Mouse (Mus musculus) embryo, embryonic 11.5 days (tissue): ENCODE measurements around the gene Arhgef26.

Source experiments
- DNase-seq: peaks from one replicate; pipeline ENCODE4 v3.0.0-alpha.2; 2012; ENCODE audit warnings: low read depth, low spot score

Gene Arhgef26

DNA sequence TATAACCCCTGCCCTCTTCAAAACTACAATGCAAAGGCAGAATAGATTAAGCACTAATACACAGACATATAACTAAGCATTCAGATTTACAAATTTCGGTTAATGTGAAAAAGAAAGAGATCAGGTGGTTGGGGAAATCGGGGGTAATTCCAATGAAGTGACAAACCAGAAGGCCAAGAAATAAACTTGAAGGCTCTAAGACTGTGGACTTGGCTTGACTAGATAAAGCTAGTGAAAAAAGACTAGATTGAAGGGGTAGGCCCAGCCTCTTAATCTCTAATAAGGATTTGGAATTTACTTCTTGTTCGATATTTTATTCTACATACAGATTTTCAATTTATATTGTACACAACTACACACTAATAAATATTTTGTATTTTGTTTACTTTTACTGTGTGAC, at the start of gene Arhgef26:
Gene Arhgef26 (plus strand): TSS at position 301 of the 400 bp plus-strand sequence.
- no peak for DNase-seq

GRCm38 (mm10) chr3:62310493-62310892, 27.7 kb upstream of the Arhgef26 start:
- no peak for DNase-seq

GRCm38 (mm10) chr3:62311224-62311623, 26.9 kb upstream of the Arhgef26 start:
- DNase-seq = no peak

- no peak for DNase-seq
Measured at GRCm38 (mm10) chr3:62324708-62325107, 13.4 kb upstream of the Arhgef26 start.

GRCm38 (mm10) chr3:62327903-62328302, 10.2 kb upstream of the Arhgef26 start:
- DNase-seq = no peak

DNA sequence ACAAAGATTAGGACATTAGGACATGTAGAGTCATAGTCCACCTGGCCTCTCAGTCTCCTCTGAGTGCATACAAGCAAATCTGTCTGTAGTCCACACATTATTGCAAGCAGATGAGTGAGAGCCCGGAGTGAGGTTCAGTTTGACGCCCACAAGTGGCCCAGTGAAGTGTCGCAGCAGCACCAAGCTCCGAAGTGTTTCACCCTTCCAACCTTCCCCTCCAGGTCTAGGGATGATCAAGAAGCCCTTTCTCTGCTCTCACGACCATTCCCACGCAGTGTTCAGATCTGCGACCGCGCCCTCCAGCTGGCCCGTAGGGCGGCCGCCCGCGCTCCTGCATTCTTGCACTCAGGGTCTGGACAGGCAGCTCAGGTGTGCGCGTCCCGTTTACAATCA, 313 bp downstream of the Arhgef26 start:
- DNase-seq = no peak

- peak; percentile 42 for DNase-seq
Measured at GRCm38 (mm10) chr3:62338854-62339515, 841 bp downstream of the Arhgef26 start.

DNA sequence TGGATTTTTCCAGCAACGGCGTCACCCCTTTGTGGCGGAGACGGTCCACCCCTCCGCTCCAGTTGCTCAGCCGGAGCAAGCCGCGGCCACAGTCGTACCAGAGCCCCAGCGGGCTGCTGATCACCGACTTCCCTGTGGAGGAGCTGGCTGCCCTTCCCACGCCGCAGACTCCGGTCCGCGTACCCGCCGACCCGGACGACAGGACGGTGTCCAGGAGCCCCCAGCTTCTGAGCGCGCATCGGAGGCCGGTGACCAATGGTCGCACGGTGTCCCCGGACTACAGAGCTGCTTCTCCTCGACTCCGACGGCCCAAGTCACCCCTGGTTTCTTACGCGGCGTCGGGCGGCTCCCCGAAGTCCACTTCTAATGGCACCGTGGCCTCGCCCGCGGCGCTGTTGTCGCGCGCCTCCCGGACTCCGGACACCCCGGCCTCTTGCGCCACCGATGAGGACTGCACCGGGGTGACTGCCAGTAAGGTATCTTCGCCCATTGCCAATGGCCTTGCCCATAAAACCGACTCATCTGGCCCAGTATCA, 1.4 kb downstream of the Arhgef26 start:
- DNase-seq = peak; percentile 2

- no peak for DNase-seq
Measured at GRCm38 (mm10) chr3:62340154-62340760, 2.1 kb downstream of the Arhgef26 start.

DNA sequence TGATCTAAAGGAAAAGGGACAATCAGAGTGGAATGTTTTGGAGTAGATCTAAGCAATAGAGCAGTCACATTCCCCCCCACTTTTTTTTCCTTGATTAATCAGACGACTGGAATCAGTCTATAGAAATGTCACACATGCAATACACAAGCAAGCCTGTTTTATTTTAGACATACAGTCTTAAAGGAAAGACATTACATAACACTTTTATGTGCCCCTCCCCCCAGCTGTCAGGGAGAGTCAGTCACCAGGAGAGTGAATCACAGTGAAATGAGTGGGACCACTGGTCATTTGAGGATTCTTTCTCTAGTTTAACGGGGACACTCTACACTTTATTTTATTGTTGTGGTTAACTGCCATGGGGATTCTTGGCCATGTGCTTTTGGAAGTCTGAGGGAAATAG, 2.7 kb downstream of the Arhgef26 start:
- no peak for DNase-seq

GRCm38 (mm10) chr3:62341496-62342205, 3.5 kb downstream of the Arhgef26 start:
- DNase-seq = no peak

DNA sequence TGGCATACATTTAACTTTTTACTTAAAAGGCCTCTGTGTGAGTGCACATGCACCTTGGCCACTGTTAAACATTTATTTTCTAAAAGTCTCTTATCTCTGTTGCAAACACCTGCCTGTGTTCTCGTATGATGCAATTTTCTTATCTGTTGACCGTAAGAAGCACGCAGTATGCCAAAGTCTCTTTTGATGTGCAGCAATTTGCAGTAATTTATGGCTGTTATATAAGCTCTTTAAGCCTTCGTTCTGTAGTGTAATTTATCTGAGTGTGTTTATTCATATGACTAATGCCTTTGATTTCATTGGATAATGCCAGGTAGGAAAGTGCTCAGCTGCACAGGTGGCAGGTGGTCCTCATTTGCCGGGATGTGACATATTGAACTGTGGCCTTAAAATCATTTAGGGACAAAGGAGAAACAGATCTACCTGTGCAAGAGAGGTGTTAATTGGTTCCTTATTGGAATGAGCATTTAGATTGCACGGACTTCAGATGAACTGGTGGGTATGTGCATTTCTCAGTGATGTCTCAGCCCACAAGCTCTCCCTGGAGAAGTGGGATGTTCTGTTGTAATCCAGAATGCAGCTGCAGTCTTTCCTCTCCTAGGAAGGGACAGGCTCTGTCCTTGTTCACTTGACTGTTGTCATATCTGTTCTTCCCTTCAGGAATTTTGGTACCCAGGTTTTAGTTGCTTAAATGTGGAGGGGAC, 10.5 kb downstream of the Arhgef26 start:
- no peak for DNase-seq

DNA sequence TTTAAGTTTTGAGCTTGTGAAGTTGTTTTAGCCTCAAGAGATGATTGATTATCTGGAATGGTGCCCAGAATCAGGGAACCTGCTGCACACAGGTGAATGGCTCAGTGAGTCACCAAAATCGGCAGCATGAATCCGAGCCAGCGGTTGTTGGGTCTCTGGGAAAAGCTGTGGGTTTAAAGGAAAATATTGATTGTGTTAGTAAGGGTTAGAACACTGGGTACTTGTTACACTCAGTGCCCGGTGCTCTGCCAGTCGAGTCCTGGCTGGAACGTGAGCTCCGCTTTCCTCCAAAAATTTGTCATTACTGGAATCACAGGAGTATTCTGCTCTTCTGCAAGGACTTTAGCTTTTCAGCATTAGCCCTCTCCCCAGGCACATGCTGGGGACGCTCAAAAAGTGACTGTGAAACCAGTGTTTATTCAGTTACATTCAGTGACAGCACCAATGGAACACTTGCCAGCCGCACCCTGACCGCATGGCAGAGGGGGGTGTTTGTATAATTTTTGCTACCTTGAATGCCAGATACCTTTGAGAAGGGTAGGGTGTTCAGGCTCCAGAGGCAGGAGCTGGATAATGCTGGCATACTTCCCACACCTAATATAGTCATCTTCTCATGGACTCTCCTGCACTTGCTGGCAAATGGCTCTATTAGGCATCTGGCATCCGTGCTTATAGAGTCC, 11.2 kb downstream of the Arhgef26 start:
- DNase-seq = no peak

- no peak for DNase-seq
Measured at GRCm38 (mm10) chr3:62352071-62352470, 13.9 kb downstream of the Arhgef26 start.

GRCm38 (mm10) chr3:62352876-62353275, 14.7 kb downstream of the Arhgef26 start:
- DNase-seq = no peak

GRCm38 (mm10) chr3:62367882-62368281, 29.7 kb downstream of the Arhgef26 start:
- DNase-seq = no peak

- DNase-seq = no peak
Measured at GRCm38 (mm10) chr3:62372841-62373240, 34.7 kb downstream of the Arhgef26 start.

- no peak for DNase-seq
Measured at GRCm38 (mm10) chr3:62374346-62374745, 36.2 kb downstream of the Arhgef26 start.

DNA sequence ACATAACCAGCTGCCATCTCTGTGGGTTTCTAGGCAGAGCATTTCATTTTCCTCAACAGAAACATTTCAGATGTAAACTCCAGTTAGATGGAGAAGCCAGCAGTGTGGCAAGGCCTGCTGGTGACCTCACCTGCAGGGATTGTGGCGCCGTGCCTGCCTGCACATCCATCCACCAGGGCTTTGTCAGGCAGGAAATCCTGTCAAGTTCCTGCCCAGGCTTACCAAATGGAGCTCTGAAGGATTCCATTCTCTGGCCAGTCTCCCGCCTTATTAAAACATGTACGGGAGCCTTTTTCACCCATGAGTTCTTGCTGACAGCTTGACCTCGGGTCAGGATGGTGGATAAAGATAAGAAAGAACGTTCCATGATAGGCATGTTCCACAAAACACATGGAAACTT, 36.7 kb downstream of the Arhgef26 start:
- DNase-seq = no peak

DNA sequence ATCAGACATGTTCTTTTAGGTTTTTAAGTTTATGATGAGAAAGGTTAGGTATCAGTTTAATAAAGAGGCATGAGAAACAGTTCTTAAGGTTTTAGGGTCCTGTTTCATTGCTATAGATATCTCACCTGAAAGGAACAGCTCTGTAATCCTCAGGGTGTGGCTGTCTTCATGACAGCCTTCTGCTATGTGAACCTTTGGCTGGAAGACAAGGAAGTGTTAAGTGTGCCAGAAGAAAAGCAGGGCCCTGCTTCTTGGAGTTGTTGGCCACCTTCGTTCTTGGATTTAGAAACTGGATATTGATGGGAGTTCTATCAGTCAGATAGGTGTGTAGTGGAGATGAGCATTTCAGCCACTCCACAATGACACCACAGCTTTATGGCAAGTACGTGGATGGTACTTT, 38.6 kb downstream of the Arhgef26 start:
- no peak for DNase-seq

DNA sequence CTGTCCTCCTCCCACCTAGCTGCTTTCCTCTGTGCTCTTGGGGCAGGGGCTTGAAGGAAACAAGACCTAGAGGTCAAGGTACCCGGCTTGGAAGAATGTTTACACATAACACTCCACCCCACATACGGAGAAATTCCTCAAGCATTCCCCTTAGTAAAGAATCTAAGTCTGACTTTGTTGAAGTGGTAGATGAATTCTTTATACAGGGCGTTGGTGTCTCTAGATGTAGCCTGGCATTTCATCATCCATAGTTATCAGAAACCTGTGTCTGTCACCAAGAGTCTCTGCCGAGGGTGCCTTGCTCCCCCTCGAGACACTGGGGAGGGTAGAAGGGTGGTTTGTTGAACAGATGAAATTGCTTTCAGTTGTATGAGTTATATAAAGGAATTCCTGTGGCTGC, 41.8 kb downstream of the Arhgef26 start:
- DNase-seq = no peak
